Mouse (Mus musculus) cerebellum, postnatal 4 days (tissue): Measurements from ENCODE around the gene Kdm4a.

Experiments
- DNase-seq, 2 experiments: peaks; one replicate each; pipeline ENCODE4 v3.0.0; 2022; ENCODE audit warnings: low spot score in 2 of 2, mixed read lengths in 1 of 2

The Kdm4a gene

GRCm38 (mm10) chr4:118117565-118117964, 62.3 kb downstream of the Kdm4a start:
- DNase-seq: no peak

- DNase-seq: no peak
These were observed 63.7 kb downstream of the Kdm4a start for GRCm38 (mm10) chr4:118116098-118116497.

GRCm38 (mm10) chr4:118115132-118115531, 64.7 kb downstream of the Kdm4a start:
- no peak for DNase-seq

- DNase-seq: no peak
These were observed 67.2 kb downstream of the Kdm4a start for GRCm38 (mm10) chr4:118112601-118113000.

GRCm38 (mm10) chr4:118109649-118110048, 70.2 kb downstream of the Kdm4a start:
- DNase-seq: no peak

GRCm38 (mm10) chr4:118108779-118109178, 71.1 kb downstream of the Kdm4a start:
- no peak for DNase-seq

- no peak for DNase-seq
These were observed 74.4 kb downstream of the Kdm4a start for GRCm38 (mm10) chr4:118105256-118106053.

- DNase-seq: no peak
These were observed 76.5 kb downstream of the Kdm4a start for GRCm38 (mm10) chr4:118103280-118103830.

GRCm38 (mm10) chr4:118101497-118101896, 78.3 kb downstream of the Kdm4a start:
- no peak for DNase-seq

- peak in 1 of 2 experiments; percentile 46 for DNase-seq
These were observed 80.0 kb downstream of the Kdm4a start for GRCm38 (mm10) chr4:118099637-118100364.

GRCm38 (mm10) chr4:118098571-118098970, 81.3 kb downstream of the Kdm4a start:
- no peak for DNase-seq

- no peak for DNase-seq
These were observed 83.8 kb downstream of the Kdm4a start for GRCm38 (mm10) chr4:118096069-118096468.

GRCm38 (mm10) chr4:118092784-118093457, 86.9 kb downstream of the Kdm4a start:
- no peak for DNase-seq

GRCm38 (mm10) chr4:118090449-118090848, 89.4 kb downstream of the Kdm4a start:
- DNase-seq: no peak

GRCm38 (mm10) chr4:118089939-118090338, 89.9 kb downstream of the Kdm4a start:
- peak in 1 of 2 experiments; percentile 33 for DNase-seq

GRCm38 (mm10) chr4:118088771-118089170, 91.1 kb downstream of the Kdm4a start:
- DNase-seq: no peak
